Mouse (Mus musculus) C2C12 (cell line): Measurements from ENCODE around the gene Lrguk.

Experiments
- CEBPB ChIP-seq: IDR thresholded peaks from one replicate; pipeline ENCODE4 v1.6.1; 2011; ENCODE audit warnings: low read depth, mild to moderate bottlenecking, control low read depth, moderate library complexity
- CTCF ChIP-seq: IDR thresholded peaks from one replicate; pipeline ENCODE4 v1.5.1; 2011; ENCODE audit not compliant: control insufficient read depth, insufficient read depth, insufficient read length
- MAX ChIP-seq: IDR thresholded peaks from one replicate; pipeline ENCODE4 v1.6.1; 2011; ENCODE audit warnings: mild to moderate bottlenecking, control low read depth
- MYOD1 ChIP-seq: IDR thresholded peaks from one replicate; pipeline ENCODE4 v1.6.1; 2011; ENCODE audit warnings: low read depth; ENCODE audit not compliant: control insufficient read depth, insufficient read length
- USF1 ChIP-seq: IDR thresholded peaks from one replicate; pipeline ENCODE4 v1.6.1; 2011; ENCODE audit warnings: low read depth, mild to moderate bottlenecking, control low read depth, moderate library complexity

GRCm38 (mm10) chr6:34013469-34013868 lies 15.8 kb upstream of the Lrguk start:
- no peak for TF ChIP-seq CTCF
- TF ChIP-seq MAX: no peak
- TF ChIP-seq USF1: no peak
- no peak for TF ChIP-seq MYOD1
- no peak for TF ChIP-seq CEBPB
